ENCODE assay signal across 8 mouse cellular contexts in the genomic region with DNA sequence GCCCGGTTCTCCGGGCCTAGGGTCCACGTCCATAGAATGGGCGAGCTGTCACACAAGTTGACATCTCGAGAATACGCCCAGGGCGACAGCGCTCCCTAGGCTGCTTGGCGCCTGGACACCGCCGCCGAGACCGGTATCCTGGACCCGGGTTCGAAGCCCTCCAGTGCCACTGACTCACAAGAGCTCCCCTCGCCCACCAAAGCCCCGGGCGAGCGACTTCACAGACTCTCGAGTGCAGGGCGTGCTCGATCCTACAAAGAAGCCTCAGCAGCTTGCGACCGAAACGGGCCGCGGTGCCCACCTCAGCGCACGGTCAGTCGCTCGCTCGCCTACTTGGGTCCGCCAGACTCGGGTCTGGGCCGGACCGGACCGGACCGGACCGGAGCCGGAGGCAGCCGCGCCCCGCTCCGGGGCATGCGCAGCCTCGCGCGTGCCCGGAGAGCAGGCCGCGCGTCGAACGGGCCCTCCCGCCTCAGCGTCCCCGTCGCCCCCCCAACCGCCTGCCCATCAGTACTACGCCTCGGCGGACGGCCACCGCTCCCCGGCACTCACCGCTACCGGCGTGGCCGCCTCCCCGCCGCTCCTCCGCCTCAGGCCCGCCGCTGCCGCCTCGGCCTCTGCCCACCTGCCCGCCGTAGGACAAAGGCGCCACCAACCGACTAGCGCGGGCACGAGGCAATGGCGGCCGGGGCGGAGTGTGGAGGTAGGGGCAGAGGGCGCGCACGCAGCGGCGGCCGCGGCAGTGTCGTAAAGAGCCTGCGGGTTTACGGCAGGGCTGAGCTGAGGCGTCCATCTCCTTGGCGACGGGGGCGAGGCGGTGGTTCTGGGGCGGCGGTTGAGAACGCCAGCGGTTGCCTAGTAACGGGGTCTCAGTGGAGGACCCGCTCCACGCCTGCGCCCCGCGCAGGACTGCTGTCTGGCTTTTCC. TPM values are rescaled to one million over a fixed set of nuclear protein-coding genes. Genes with fewer than 3 reads are reported as not detected.
DNase-seq lines count a peak whose midpoint lies in the region; ATAC-seq lines count a peak whose summit lies in the region.

Gene Ncoa5 (minus strand): TSS at position 737 of the 927 bp plus-strand sequence.

- DNase-seq in CD8-positive naive resting alpha-beta T cell, adult 2 months (ENCODE audit: low read depth in 2 of 2, low spot score in 2 of 2) = peak; percentile 88 to 96
- peak; percentile 86 for DNase-seq in c-Kit-positive CD71-negative TER-119-negative erythroid progenitor cells, embryonic 14.5 days (ENCODE audit: low read depth)
- peak; percentile 100 for DNase-seq in forebrain, embryonic 11.5 days (ENCODE audit: low spot score)
- DNase-seq in kidney, postnatal 36 days = peak; percentile 98 to 99
- peak; percentile 94 for DNase-seq in telencephalon, adult 2 months (ENCODE audit: low read depth, low spot score)

- peaks cover 7% of the 10 kb centered on the region; the same call in 1 of the 2 replicates for H3K4me1 ChIP-seq in forebrain, embryonic 11.5 days (replicated peaks; ENCODE audit: control insufficient read depth, insufficient read depth, low read length)
- peaks cover 14% of the 10 kb centered on the region for H3K4me1 ChIP-seq in heart, embryonic 16.5 days (ENCODE audit: control insufficient read depth, insufficient read depth, low read length)
- peaks cover 29% of the 10 kb centered on the region for H3K4me1 ChIP-seq in liver, embryonic 15.5 days (replicated peaks)
- peaks cover 33% of the 10 kb centered on the region for H3K4me1 ChIP-seq in neural tube, embryonic 12.5 days

- no peaks in the 10 kb centered on the region for H3K9me3 ChIP-seq in forebrain, embryonic 11.5 days (ENCODE audit: control insufficient read depth, low read length)
- H3K9me3 ChIP-seq in heart, embryonic 16.5 days (replicated peaks; ENCODE audit: control insufficient read depth, low read length) = no peaks in the 10 kb centered on the region
- no peaks in the 10 kb centered on the region for H3K9me3 ChIP-seq in liver, embryonic 15.5 days (replicated peaks)
- no peaks in the 10 kb centered on the region for H3K9me3 ChIP-seq in neural tube, embryonic 12.5 days

- H3K4me2 ChIP-seq in forebrain, embryonic 11.5 days (ENCODE audit: low read depth, low read length, severe bottlenecking) = peak within 1 kb of the TSS; percentile 77
- peak within 1 kb of the TSS; percentile 76 for H3K4me2 ChIP-seq in heart, embryonic 16.5 days (ENCODE audit: low read depth, low read length)
- H3K4me2 ChIP-seq in liver, embryonic 15.5 days = peak within 1 kb of the TSS; percentile 86
- H3K4me2 ChIP-seq in neural tube, embryonic 12.5 days (replicated peaks) = peak within 1 kb of the TSS; percentile 88

- ATAC-seq in forebrain, embryonic 11.5 days (replicated peaks; ENCODE audit: low FRiP score) = peak; percentile 98
- peak; percentile 96 for ATAC-seq in heart, embryonic 16.5 days (replicated peaks; ENCODE audit: extremely low read depth, insufficient read depth, low FRiP score)
- peak; percentile 93 for ATAC-seq in liver, embryonic 15.5 days (ENCODE audit: insufficient read depth)
- ATAC-seq in neural tube, embryonic 12.5 days (ENCODE audit: low FRiP score, low read depth) = peak; percentile 96

- peak within 1 kb of the TSS; percentile 87 for H3K27ac ChIP-seq in forebrain, embryonic 11.5 days (ENCODE audit: low read depth, low read length)
- H3K27ac ChIP-seq in heart, embryonic 16.5 days (ENCODE audit: low read length) = peak within 1 kb of the TSS; percentile 80
- peak within 1 kb of the TSS; percentile 58 for H3K27ac ChIP-seq in liver, embryonic 15.5 days (replicated peaks)
- peak within 1 kb of the TSS; percentile 81 for H3K27ac ChIP-seq in neural tube, embryonic 12.5 days

- H3K36me3 ChIP-seq in forebrain, embryonic 11.5 days (ENCODE audit: control insufficient read depth, insufficient read depth, low read length) = no peaks in the 10 kb centered on the region
- H3K36me3 ChIP-seq in heart, embryonic 16.5 days (ENCODE audit: control insufficient read depth, insufficient read depth) = no peaks in the 10 kb centered on the region
- no peaks in the 10 kb centered on the region for H3K36me3 ChIP-seq in liver, embryonic 15.5 days (replicated peaks)
- H3K36me3 ChIP-seq in neural tube, embryonic 12.5 days = no peaks in the 10 kb centered on the region

- H3K27me3 ChIP-seq in forebrain, embryonic 11.5 days (ENCODE audit: control insufficient read depth, insufficient read depth, low read length) = no peaks in the 10 kb centered on the region
- no peaks in the 10 kb centered on the region for H3K27me3 ChIP-seq in heart, embryonic 16.5 days (ENCODE audit: control insufficient read depth, insufficient read depth, low read length)
- 0 out of 2 replicates have a peak, but pooled peaks cover 12% of the 10 kb centered on the region for H3K27me3 ChIP-seq in liver, embryonic 15.5 days
- H3K27me3 ChIP-seq in neural tube, embryonic 12.5 days (replicated peaks) = no peaks in the 10 kb centered on the region

- H3K9ac ChIP-seq in forebrain, embryonic 11.5 days (ENCODE audit: low read length) = peak within 1 kb of the TSS; percentile 99
- H3K9ac ChIP-seq in heart, embryonic 16.5 days (ENCODE audit: low read length) = peak within 1 kb of the TSS; percentile 96
- H3K9ac ChIP-seq in liver, embryonic 15.5 days = peak within 1 kb of the TSS; percentile 86
- H3K9ac ChIP-seq in neural tube, embryonic 12.5 days = peak within 1 kb of the TSS; percentile 99

- under 1% methylated on average over 104 of the region's 111 CpGs for WGBS in forebrain, embryonic 11.5 days
- under 1% methylated on average over 103 of the region's 111 CpGs for WGBS in heart, embryonic 16.5 days
- WGBS in liver, embryonic 15.5 days (ENCODE audit: insufficient replicate concordance) = under 1% methylated on average over 104 of the region's 111 CpGs
- under 1% methylated on average over 111 of the region's 111 CpGs for WGBS in neural tube, embryonic 12.5 days

- H3K4me3 ChIP-seq in forebrain, embryonic 11.5 days (ENCODE audit: low read depth, low read length) = peak within 1 kb of the TSS; percentile 96
- peak within 1 kb of the TSS; percentile 92 for H3K4me3 ChIP-seq in heart, embryonic 16.5 days (ENCODE audit: low read length)
- H3K4me3 ChIP-seq in liver, embryonic 15.5 days (replicated peaks) = peak within 1 kb of the TSS; percentile 91
- H3K4me3 ChIP-seq in neural tube, embryonic 12.5 days = peak within 1 kb of the TSS; percentile 92

RNA-seq across cellular contexts. Expression of gene Ncoa5, which starts in this region (rescaled TPM):
- polyA plus RNA-seq in forebrain, embryonic 11.5 days (2014; fragmentation: Nextera tagmentation; extraction: Ambion mirVana) = 113 and 114 TPM in 2 replicates
- 42.5 and 43.2 TPM in 2 replicates for polyA plus RNA-seq in heart, embryonic 16.5 days (2015; fragmentation: Nextera tagmentation; extraction: Ambion mirVana)
- polyA plus RNA-seq in liver, embryonic 15.5 days (2015; fragmentation: Nextera tagmentation; extraction: Ambion mirVana) = 14.2 and 14.5 TPM in 2 replicates
- polyA plus RNA-seq in neural tube, embryonic 12.5 days (2016; fragmentation: Nextera tagmentation; extraction: Ambion mirVana) = 121 and 123 TPM in 2 replicates

Comparison
In these comparisons a context has a peak if more than half of its experiments do, and no peak if none do; other contexts are left out.
1. Peak in every context shown above with its lines: DNase-seq, ATAC-seq, H3K4me3 ChIP-seq and H3K27ac ChIP-seq.